Mouse (Mus musculus) liver, embryonic 12.5 days (tissue): ENCODE results near the gene Rpf2. TPM values are rescaled to one million over a fixed set of nuclear protein-coding genes. Genes with fewer than 3 reads are reported as not detected.

Source experiments
- ATAC-seq: fragments of 200-750 bp; cut with Nextera tagmentation; 2 replicates; pipeline ENCODE4 v1.8.0; 2017; ENCODE audit warnings: moderate number of reproducible peaks, mild to moderate bottlenecking, moderate library complexity
- H3K27ac ChIP-seq: fragments of 300-500 bp; sonication (generic); 2 replicates; pipeline ENCODE4 v1.5.1; 2016; ENCODE audit warnings: mild to moderate bottlenecking
- H3K27me3 ChIP-seq: fragments of 300-500 bp; sonication (generic); replicated peaks from 2 replicates; pipeline ENCODE4 v1.6.1; 2016; ENCODE audit warnings: mild to moderate bottlenecking, moderate library complexity
- H3K36me3 ChIP-seq: fragments of 300-500 bp; sonication (generic); 2 replicates; pipeline ENCODE4 v1.6.1; 2016; ENCODE audit warnings: mild to moderate bottlenecking, moderate library complexity
- H3K4me1 ChIP-seq: fragments of 300-500 bp; sonication (generic); 2 replicates; pipeline ENCODE4 v1.6.1; 2016
- H3K4me2 ChIP-seq: fragments of 300-500 bp; sonication (generic); 2 replicates; pipeline ENCODE4 v1.6.1; 2016; ENCODE audit warnings: mild to moderate bottlenecking, moderate library complexity
- H3K4me3 ChIP-seq: fragments of 300-500 bp; sonication (generic); 2 replicates; pipeline ENCODE4 v1.5.1; 2016; ENCODE audit warnings: mild to moderate bottlenecking, moderate library complexity
- H3K9ac ChIP-seq: fragments of 300-500 bp; sonication (generic); 2 replicates; pipeline ENCODE4 v1.6.1; 2016; ENCODE audit warnings: mild to moderate bottlenecking, moderate library complexity
- H3K9me3 ChIP-seq: fragments of 300-500 bp; sonication (generic); replicated peaks from 2 replicates; pipeline ENCODE4 v1.6.1; 2016; ENCODE audit warnings: mild to moderate bottlenecking, moderate library complexity
- WGBS: fragments of 180-500 bp; shearing (Covaris S2); methylation state at CpG from one replicate; pipeline ENCODE4 v1.1.7; 2016; ENCODE audit not compliant: insufficient replicate concordance; 5-methylcytosine and 5-hydroxymethylcytosine counted together
- polyA plus RNA-seq: library from polyadenylated mRNA; unstranded; fragments of >200 nt; fragmentation: Nextera tagmentation; extraction: Ambion mirVana; gene quantifications from 2 replicates; pipeline ENCODE4 v1.2.1, GENCODE M21; 2016

The Rpf2 gene
- polyA plus RNA-seq, result 71.2 and 72.4 TPM in 2 replicates

- peak within 1 kb of the TSS; percentile 81 for H3K27ac ChIP-seq
- peaks cover 34% of the 10 kb centered on the region for H3K4me1 ChIP-seq
- WGBS, result under 1% methylated on average over 54 of the region's 54 CpGs
- H3K9me3 ChIP-seq, result no peaks in the 10 kb centered on the region
- peak within 1 kb of the TSS; percentile 80 for H3K9ac ChIP-seq
- peak within 1 kb of the TSS; percentile 87 for H3K4me3 ChIP-seq
- H3K36me3 ChIP-seq, result peaks cover 74% of the 10 kb centered on the region
- H3K4me2 ChIP-seq, result peak within 1 kb of the TSS; percentile 80
- no peaks in the 10 kb centered on the region for H3K27me3 ChIP-seq
- peak; percentile 88 for ATAC-seq
These were observed at the start of gene Rpf2 for GRCm38 (mm10) chr10:40246374-40247165. Rpf2 (minus strand) TSS chr10:40247036.

GRCm38 (mm10) chr10:40292640-40293039, 45.8 kb upstream of the Rpf2 start:
- no peak overlapping the region for H3K9ac ChIP-seq
- H3K4me1 ChIP-seq, result peaks cover 49% of the 10 kb centered on the region
- WGBS, result 82% methylated on average over 6 of the region's 6 CpGs
- H3K27ac ChIP-seq, result 0 out of 2 replicates have a peak overlapping the region, but pooled peaks have one; percentile 22
- no peaks in the 10 kb centered on the region for H3K27me3 ChIP-seq
- no peak overlapping the region for H3K4me3 ChIP-seq
- no peaks in the 10 kb centered on the region for H3K9me3 ChIP-seq
- peaks cover 81% of the 10 kb centered on the region for H3K36me3 ChIP-seq
- H3K4me2 ChIP-seq, result no peak overlapping the region
- ATAC-seq, result peak; percentile 64

- no peaks in the 10 kb centered on the region for H3K9me3 ChIP-seq
- no peak overlapping the region for H3K4me3 ChIP-seq
- peaks cover 62% of the 10 kb centered on the region for H3K36me3 ChIP-seq
- ATAC-seq, result no peak
- no peak overlapping the region for H3K27ac ChIP-seq
- WGBS, result 56% methylated on average over 1 of the region's 1 CpGs
- no peaks in the 10 kb centered on the region for H3K27me3 ChIP-seq
- H3K4me1 ChIP-seq, result no peaks in the 10 kb centered on the region
- no peak overlapping the region for H3K4me2 ChIP-seq
- no peak overlapping the region for H3K9ac ChIP-seq
These were observed 39.9 kb upstream of the Rpf2 start for GRCm38 (mm10) chr10:40286767-40287166.

GRCm38 (mm10) chr10:40285571-40285970, 38.7 kb upstream of the Rpf2 start:
- Histone ChIP-seq H3K36me3 (peaks cover 50% of the 10 kb centered on the region), H3K4me2 (no peak overlapping the region), H3K4me3 (no peak overlapping the region), H3K4me1 (no peaks in the 10 kb centered on the region), H3K9ac (no peak overlapping the region), H3K27me3 (no peaks in the 10 kb centered on the region), H3K9me3 (no peaks in the 10 kb centered on the region), H3K27ac (no peak overlapping the region)
- WGBS, result 65% methylated on average over 1 of the region's 1 CpGs
- ATAC-seq, result no peak

- no peak for ATAC-seq
- 67% methylated on average over 3 of the region's 3 CpGs for WGBS
These were observed 38.2 kb upstream of the Rpf2 start for GRCm38 (mm10) chr10:40284997-40285396.

GRCm38 (mm10) chr10:40284179-40284831, 37.5 kb upstream of the Rpf2 start:
- 68% methylated on average over 10 of the region's 10 CpGs for WGBS
- 0 out of 2 replicates have a peak, but pooled peaks have one; percentile 35 for ATAC-seq
- H3K27me3 ChIP-seq, result no peaks in the 10 kb centered on the region
- no peak overlapping the region for H3K27ac ChIP-seq
- peaks cover 37% of the 10 kb centered on the region for H3K36me3 ChIP-seq
- no peak overlapping the region for H3K9ac ChIP-seq
- H3K9me3 ChIP-seq, result no peaks in the 10 kb centered on the region
- H3K4me2 ChIP-seq, result no peak overlapping the region
- no peak overlapping the region for H3K4me3 ChIP-seq
- H3K4me1 ChIP-seq, result peaks cover 7% of the 10 kb centered on the region

More at GRCm38 (mm10) chr10:40284997-40285396, 38.2 kb upstream of the Rpf2 start:
- Histone ChIP-seq H3K9me3 (no peaks in the 10 kb centered on the region), H3K9ac (no peak overlapping the region), H3K27ac (no peak overlapping the region), H3K4me1 (peaks cover under 1% of the 10 kb centered on the region; the same call in 1 of the 2 replicates), H3K36me3 (peaks cover 44% of the 10 kb centered on the region), H3K4me3 (no peak overlapping the region), H3K4me2 (no peak overlapping the region), H3K27me3 (no peaks in the 10 kb centered on the region)

- no peak overlapping the region for H3K4me2 ChIP-seq
- H3K9ac ChIP-seq, result no peak overlapping the region
These were observed 36.8 kb upstream of the Rpf2 start for GRCm38 (mm10) chr10:40283636-40284035.

GRCm38 (mm10) chr10:40281565-40281964, 34.7 kb upstream of the Rpf2 start:
- ATAC-seq, result no peak
- peaks cover 25% of the 10 kb centered on the region for H3K36me3 ChIP-seq
- H3K9me3 ChIP-seq, result no peaks in the 10 kb centered on the region
- H3K27me3 ChIP-seq, result no peaks in the 10 kb centered on the region
- H3K27ac ChIP-seq, result no peak overlapping the region
- H3K4me3 ChIP-seq, result no peak overlapping the region
- peaks cover 20% of the 10 kb centered on the region for H3K4me1 ChIP-seq
- no peak overlapping the region for H3K4me2 ChIP-seq
- no peak overlapping the region for H3K9ac ChIP-seq
- 83% methylated on average over 2 of the region's 2 CpGs for whole genome bisulfite sequencing

More at GRCm38 (mm10) chr10:40283636-40284035, 36.8 kb upstream of the Rpf2 start:
- 83% methylated on average over 9 of the region's 9 CpGs for WGBS
- H3K27ac ChIP-seq, result no peak overlapping the region
- H3K4me1 ChIP-seq, result peaks cover 14% of the 10 kb centered on the region
- no peaks in the 10 kb centered on the region for H3K9me3 ChIP-seq
- peaks cover 35% of the 10 kb centered on the region for H3K36me3 ChIP-seq
- H3K4me3 ChIP-seq, result no peak overlapping the region
- no peaks in the 10 kb centered on the region for H3K27me3 ChIP-seq
- no peak for ATAC-seq

- H3K4me1 ChIP-seq, result peaks cover 48% of the 10 kb centered on the region
- ATAC-seq, result no peak
These were observed 31.5 kb upstream of the Rpf2 start for GRCm38 (mm10) chr10:40278317-40278716.

GRCm38 (mm10) chr10:40275991-40276390, 29.2 kb upstream of the Rpf2 start:
- H3K27me3 ChIP-seq, result no peaks in the 10 kb centered on the region
- peaks cover 56% of the 10 kb centered on the region for H3K4me1 ChIP-seq
- H3K27ac ChIP-seq, result peak overlapping the region; percentile 77
- H3K4me2 ChIP-seq, result peak overlapping the region; percentile 18; the same call in 1 of the 2 replicates
- no peaks in the 10 kb centered on the region for H3K9me3 ChIP-seq
- 24% methylated on average over 7 of the region's 7 CpGs for WGBS
- peak overlapping the region; percentile 5 for H3K9ac ChIP-seq
- ATAC-seq, result no peak
- no peak overlapping the region for H3K4me3 ChIP-seq
- H3K36me3 ChIP-seq, result no peaks in the 10 kb centered on the region

More at GRCm38 (mm10) chr10:40278317-40278716, 31.5 kb upstream of the Rpf2 start:
- no peaks in the 10 kb centered on the region for H3K27me3 ChIP-seq
- H3K9ac ChIP-seq, result no peak overlapping the region
- WGBS, result 59% methylated on average over 5 of the region's 5 CpGs
- H3K36me3 ChIP-seq, result peaks cover 4% of the 10 kb centered on the region; the same call in 1 of the 2 replicates
- no peak overlapping the region for H3K4me3 ChIP-seq
- H3K27ac ChIP-seq, result no peak overlapping the region
- H3K9me3 ChIP-seq, result no peaks in the 10 kb centered on the region
- H3K4me2 ChIP-seq, result no peak overlapping the region

GRCm38 (mm10) chr10:40273938-40274337, 27.1 kb upstream of the Rpf2 start:
- H3K4me1 ChIP-seq, result peaks cover 45% of the 10 kb centered on the region
- no peaks in the 10 kb centered on the region for H3K36me3 ChIP-seq
- peak; percentile 99 for ATAC-seq
- H3K4me2 ChIP-seq, result peak overlapping the region; percentile 62
- no peaks in the 10 kb centered on the region for H3K27me3 ChIP-seq
- 0 out of 2 replicates have a peak overlapping the region, but pooled peaks have one; percentile 4 for H3K4me3 ChIP-seq
- no peaks in the 10 kb centered on the region for H3K9me3 ChIP-seq
- peak overlapping the region; percentile 62 for H3K9ac ChIP-seq
- H3K27ac ChIP-seq, result peak overlapping the region; percentile 92
- 34% methylated on average over 5 of the region's 5 CpGs for WGBS

- H3K27me3 ChIP-seq, result 0 out of 2 replicates have a peak, but pooled peaks cover 3% of the 10 kb centered on the region
- peaks cover 35% of the 10 kb centered on the region for H3K4me1 ChIP-seq
- H3K27ac ChIP-seq, result no peak overlapping the region
- no peak overlapping the region for H3K4me2 ChIP-seq
- no peak for ATAC-seq
- no peak overlapping the region for H3K4me3 ChIP-seq
- H3K9ac ChIP-seq, result no peak overlapping the region
- 77% methylated on average over 3 of the region's 3 CpGs for WGBS
- H3K36me3 ChIP-seq, result no peaks in the 10 kb centered on the region
- H3K9me3 ChIP-seq, result no peaks in the 10 kb centered on the region
These were observed 24.4 kb upstream of the Rpf2 start for GRCm38 (mm10) chr10:40271216-40271615.
